Mouse (Mus musculus): ENCODE measurements around the gene Dbn1.
"Not testable (repeated sequence)": the region's sequence is repeated elsewhere in the genome, so short reads cannot be mapped to it uniquely, and the experiment has no call there.

The Dbn1 gene

GRCm38 (mm10) chr13:55450511-55450980, 37.4 kb downstream of the Dbn1 start:
- no peak for DNase-seq (ENCODE audit: low read depth, low spot score)

- DNase-seq (ENCODE audit: low read depth, low spot score) = peak; percentile 92
These were observed 38.1 kb downstream of the Dbn1 start for GRCm38 (mm10) chr13:55449679-55450441.

- peak; percentile 81 for DNase-seq (ENCODE audit: low read depth, low spot score)
These were observed 38.7 kb downstream of the Dbn1 start for GRCm38 (mm10) chr13:55449205-55449604.

GRCm38 (mm10) chr13:55448131-55448530, 39.8 kb downstream of the Dbn1 start:
- no peak for DNase-seq (ENCODE audit: low read depth, low spot score)

- DNase-seq (ENCODE audit: low read depth, low spot score) = peak; percentile 87
These were observed 40.4 kb downstream of the Dbn1 start for GRCm38 (mm10) chr13:55447543-55447943.

GRCm38 (mm10) chr13:55446483-55447105, 41.3 kb downstream of the Dbn1 start:
- DNase-seq (ENCODE audit: low read depth, low spot score) = peak; percentile 78

GRCm38 (mm10) chr13:55445361-55446091, 42.4 kb downstream of the Dbn1 start:
- DNase-seq (ENCODE audit: low read depth, low spot score) = peak; percentile 81

- DNase-seq (ENCODE audit: low read depth, low spot score) = peak; percentile 99
These were observed 43.0 kb downstream of the Dbn1 start, which contains the start of gene Grk6 for GRCm38 (mm10) chr13:55444937-55445315. TSS of gene Grk6 (plus strand) at chr13:55445072.

- peak; percentile 97 for DNase-seq (ENCODE audit: low read depth, low spot score)
These were observed 43.5 kb downstream of the Dbn1 start for GRCm38 (mm10) chr13:55444286-55444936.

- no peak for DNase-seq (ENCODE audit: low read depth, low spot score)
These were observed 44.1 kb downstream of the Dbn1 start for GRCm38 (mm10) chr13:55443799-55444285.

GRCm38 (mm10) chr13:55437111-55437629, 50.7 kb downstream of the Dbn1 start:
- not testable (repeated sequence) for DNase-seq (ENCODE audit: low read depth, low spot score)

GRCm38 (mm10) chr13:55431889-55432685, 55.8 kb downstream of the Dbn1 start:
- DNase-seq (ENCODE audit: low read depth, low spot score) = peak; percentile 81

- no peak for DNase-seq (ENCODE audit: low read depth, low spot score)
These were observed 57.3 kb downstream of the Dbn1 start for GRCm38 (mm10) chr13:55430566-55430965.

GRCm38 (mm10) chr13:55429226-55429888, 58.6 kb downstream of the Dbn1 start:
- peak; percentile 61 for DNase-seq (ENCODE audit: low read depth, low spot score)

GRCm38 (mm10) chr13:55426613-55427012, 61.3 kb downstream of the Dbn1 start, which contains the start of gene F12:
TSS of gene F12 (minus strand) at chr13:55426793.
- no peak for DNase-seq (ENCODE audit: low read depth, low spot score)
